In genomic region chr10:76622928-76623680, GRCm38 (mm10) we compare ENCODE assay signal across 7 mouse cellular contexts. TPM values are rescaled to one million over a fixed set of nuclear protein-coding genes. Genes with fewer than 3 reads are reported as not detected.
DNase-seq lines count a peak whose midpoint lies in the region; ATAC-seq lines count a peak whose summit lies in the region.

Gene Col6a2, minus strand, starts transcription at chr10:76623630.

- H3K27ac ChIP-seq in intestine, embryonic 16.5 days (ENCODE audit: low read length): peak within 1 kb of the TSS; percentile 82
- H3K27ac ChIP-seq in midbrain, embryonic 12.5 days (replicated peaks): no peak within 1 kb of the TSS

- H3K36me3 ChIP-seq in intestine, embryonic 16.5 days (ENCODE audit: control insufficient read depth, insufficient read depth, low read length): no peaks in the 10 kb centered on the region
- no peaks in the 10 kb centered on the region for H3K36me3 ChIP-seq in midbrain, embryonic 12.5 days

- H3K4me1 ChIP-seq in intestine, embryonic 16.5 days (ENCODE audit: control insufficient read depth, insufficient read depth, low read length): peaks cover 12% of the 10 kb centered on the region
- H3K4me1 ChIP-seq in midbrain, embryonic 12.5 days: peaks cover 7% of the 10 kb centered on the region; the same call in 1 of the 2 replicates

- peak; percentile 79 to 87 for DNase-seq in adrenal gland, adult 18-20 months (ENCODE audit: low spot score in 2 of 2)
- DNase-seq in embryo, embryonic 10.5 days (ENCODE audit: low spot score): peak; percentile 94
- peak; percentile 96 to 99 for DNase-seq in gastrocnemius, postnatal 4 days (ENCODE audit: low spot score in 2 of 2)
- peak; percentile 59 to 73 for DNase-seq in left cerebral cortex, postnatal 25 days (ENCODE audit: low spot score in 2 of 2)
- peak; percentile 13 to 21 for DNase-seq in spleen, postnatal 36 days (ENCODE audit: low spot score in 2 of 2)

- ATAC-seq in intestine, embryonic 16.5 days: peak; percentile 94
- ATAC-seq in midbrain, embryonic 12.5 days (ENCODE audit: low FRiP score, low read depth): peak; percentile 91

- H3K9me3 ChIP-seq in intestine, embryonic 16.5 days (ENCODE audit: control insufficient read depth, low read length): no peaks in the 10 kb centered on the region
- no peaks in the 10 kb centered on the region for H3K9me3 ChIP-seq in midbrain, embryonic 12.5 days

- peak within 1 kb of the TSS; percentile 80 for H3K9ac ChIP-seq in intestine, embryonic 16.5 days (ENCODE audit: low read depth, low read length)
- peak within 1 kb of the TSS; percentile 29 for H3K9ac ChIP-seq in midbrain, embryonic 12.5 days (replicated peaks)

- no peaks in the 10 kb centered on the region for H3K27me3 ChIP-seq in intestine, embryonic 16.5 days (replicated peaks; ENCODE audit: control insufficient read depth, insufficient read depth, low read length)
- H3K27me3 ChIP-seq in midbrain, embryonic 12.5 days: peaks cover 9% of the 10 kb centered on the region; the same call in 1 of the 2 replicates

- 2% methylated on average over 31 of the region's 31 CpGs for WGBS in intestine, embryonic 16.5 days
- 4% methylated on average over 27 of the region's 31 CpGs for WGBS in midbrain, embryonic 12.5 days

- peak within 1 kb of the TSS; percentile 57 for H3K4me3 ChIP-seq in intestine, embryonic 16.5 days (ENCODE audit: low read length)
- peak within 1 kb of the TSS; percentile 32 for H3K4me3 ChIP-seq in midbrain, embryonic 12.5 days

- intact Hi-C loops in left cerebral cortex, postnatal 25 days (cut with DNase I): loop anchor here (2.0 kb wide), 1 partner anchor 110 kb away; no protein-coding TSS in a partner anchor

- H3K4me2 ChIP-seq in intestine, embryonic 16.5 days (ENCODE audit: low read depth, low read length): peak within 1 kb of the TSS; percentile 60
- H3K4me2 ChIP-seq in midbrain, embryonic 12.5 days (replicated peaks): peak within 1 kb of the TSS; percentile 57

RNA-seq across cellular contexts. Expression of gene Col6a2, which starts in this region (rescaled TPM):
- 10 to 100 TPM; 20.4 to 44.9 TPM for total RNA-seq in adrenal gland, adult 18-20 months (2021)
- 100 to 1,000 TPM; 657 to 733 TPM for total RNA-seq in gastrocnemius, postnatal 4 days (2021)
- polyA plus RNA-seq in intestine, embryonic 16.5 days (2015; fragmentation: Nextera tagmentation; extraction: Ambion mirVana): 230 and 262 TPM in 2 replicates
- 10 to 100 TPM in 1 of 2 experiments, 1 to 10 TPM in 1; 9.4 to 10.1 TPM for total RNA-seq in left cerebral cortex, postnatal 25 days (2021)
- 31.7 and 40.1 TPM in 2 replicates for polyA plus RNA-seq in midbrain, embryonic 12.5 days (2016; fragmentation: Nextera tagmentation; extraction: Ambion mirVana)

Comparison
In these comparisons a context has a peak if more than half of its experiments do, and no peak if none do; other contexts are left out.
1. RNA of gene Col6a2 (total RNA-seq): 657 to 733 TPM in gastrocnemius, postnatal 4 days; 20.4 to 44.9 TPM in adrenal gland, adult 18-20 months and 9.4 to 10.1 TPM in left cerebral cortex, postnatal 25 days; every median in the first group is over 10 times any median in the second.
2. DNase-seq: peak in every context shown above with its lines; median percentile 98 in gastrocnemius, postnatal 4 days; 94 in embryo, embryonic 10.5 days; 83 in adrenal gland, adult 18-20 months; 66 in left cerebral cortex, postnatal 25 days; 17 in spleen, postnatal 36 days.